Mouse (Mus musculus): Measurements from ENCODE around the gene Creb5.

GRCm38 (mm10) chr6:53313604-53314003, 26.5 kb downstream of the Creb5 start:
- TF ChIP-seq CTCF (IDR thresholded peaks at IDR 0.05; ENCODE audit: insufficient read depth, low read length) (no peak), POLR2A (IDR thresholded peaks at IDR 0.05; ENCODE audit: borderline replicate concordance, extremely low read depth, low read depth, low read length) (no peak)

Data from lung, adult 2 months (tissue).